Mouse (Mus musculus) neural tube, embryonic 14.5 days (tissue): ENCODE measurements at regions not wholly inside any gene's neighbourhood (a gene's known extent, or its start where the extent isn't known, plus 50 kb on each side); places are given as distances from the start of the nearest gene placed in this dataset.
"Not testable (repeated sequence)": the region's sequence is repeated elsewhere in the genome, so short reads cannot be mapped to it uniquely, and the experiment has no call there.

Experiments used
- ATAC-seq: fragments of 200-750 bp; cut with Nextera tagmentation; 2 replicates; pipeline ENCODE4 v1.8.0; 2017; ENCODE audit warnings: low read depth, mild to moderate bottlenecking, moderate TSS enrichment, moderate library complexity
- H3K27ac ChIP-seq: fragments of 300-500 bp; sonication (generic); 2 replicates; pipeline ENCODE4 v1.5.1; 2014; ENCODE audit warnings: low read depth, mild to moderate bottlenecking, control low read depth, low read length, moderate library complexity, mixed read lengths
- H3K27me3 ChIP-seq: fragments of 300-500 bp; sonication (generic); 2 replicates; pipeline ENCODE4 v1.6.1; 2014; ENCODE audit warnings: low read length; ENCODE audit not compliant: control insufficient read depth, insufficient read depth
- H3K36me3 ChIP-seq: fragments of 300-500 bp; sonication (generic); 2 replicates; pipeline ENCODE4 v1.6.1; 2014; ENCODE audit warnings: low read length, mixed read lengths; ENCODE audit not compliant: control insufficient read depth, insufficient read depth
- H3K4me1 ChIP-seq: fragments of 300-500 bp; sonication (generic); 2 replicates; pipeline ENCODE4 v1.6.1; 2014; ENCODE audit warnings: low read length; ENCODE audit not compliant: control insufficient read depth, insufficient read depth
- H3K4me2 ChIP-seq: fragments of 300-500 bp; sonication (generic); 2 replicates; pipeline ENCODE4 v1.6.1; 2014; ENCODE audit warnings: mild to moderate bottlenecking, low read depth, low read length, control low read depth
- H3K4me3 ChIP-seq: fragments of 300-500 bp; sonication (generic); 2 replicates; pipeline ENCODE4 v1.5.1; 2014; ENCODE audit warnings: low read depth, low read length, control low read depth, mixed read lengths
- H3K9ac ChIP-seq: fragments of 300-500 bp; sonication (generic); replicated peaks from 2 replicates; pipeline ENCODE4 v1.6.1; 2014; ENCODE audit warnings: low read depth, mild to moderate bottlenecking, control low read depth, low read length, mixed read lengths
- H3K9me3 ChIP-seq: fragments of 300-500 bp; sonication (generic); 2 replicates; pipeline ENCODE4 v1.6.1; 2016; ENCODE audit warnings: low read length; ENCODE audit not compliant: control insufficient read depth
- WGBS: fragments of 180-500 bp; shearing (Covaris S2); extraction: QIAGEN DNeasy Blood & Tissue Kit; methylation state at CpG from one replicate; pipeline ENCODE4 v1.1.7; 2014; 5-methylcytosine and 5-hydroxymethylcytosine counted together

- no peak overlapping the region for H3K27ac ChIP-seq
- no peaks in the 10 kb centered on the region for H3K9me3 ChIP-seq
- ATAC-seq: no peak
- H3K36me3 ChIP-seq: no peaks in the 10 kb centered on the region
- no peak overlapping the region for H3K9ac ChIP-seq
- WGBS: 92% methylated on average over 25 of the region's 25 CpGs
- peaks cover 8% of the 10 kb centered on the region for H3K4me1 ChIP-seq
- H3K27me3 ChIP-seq: no peaks in the 10 kb centered on the region; the same call in 1 of the 2 replicates
- no peak overlapping the region for H3K4me2 ChIP-seq
- H3K4me3 ChIP-seq: no peak overlapping the region
These were observed 63.0 kb upstream of the Map3k1 start for GRCm38 (mm10) chr13:111871672-111872410.

- H3K9me3 ChIP-seq: no peaks in the 10 kb centered on the region
- H3K9ac ChIP-seq: no peak overlapping the region
- H3K36me3 ChIP-seq: no peaks in the 10 kb centered on the region
- no peaks in the 10 kb centered on the region; the same call in 1 of the 2 replicates for H3K27me3 ChIP-seq
- ATAC-seq: no peak
- H3K27ac ChIP-seq: no peak overlapping the region
- no peak overlapping the region for H3K4me2 ChIP-seq
- H3K4me1 ChIP-seq: peaks cover 8% of the 10 kb centered on the region
- no peak overlapping the region for H3K4me3 ChIP-seq
- 63% methylated on average over 3 of the region's 3 CpGs for WGBS
These were observed 65.5 kb upstream of the Map3k1 start for GRCm38 (mm10) chr13:111874330-111874729.

GRCm38 (mm10) chr13:111876404-111876803 is 67.6 kb upstream of the Map3k1 start:
- no peak overlapping the region for H3K4me2 ChIP-seq
- H3K36me3 ChIP-seq: no peaks in the 10 kb centered on the region
- no peak overlapping the region for H3K27ac ChIP-seq
- 87% methylated on average over 3 of the region's 3 CpGs for WGBS
- H3K4me3 ChIP-seq: no peak overlapping the region
- no peaks in the 10 kb centered on the region for H3K9me3 ChIP-seq
- no peak for ATAC-seq
- no peak overlapping the region for H3K9ac ChIP-seq
- H3K4me1 ChIP-seq: no peaks in the 10 kb centered on the region
- no peaks in the 10 kb centered on the region for H3K27me3 ChIP-seq

GRCm38 (mm10) chr13:111876847-111877246 is 68.1 kb upstream of the Map3k1 start:
- no peak overlapping the region for H3K4me2 ChIP-seq
- no peak overlapping the region for H3K27ac ChIP-seq
- H3K4me1 ChIP-seq: no peaks in the 10 kb centered on the region
- no peaks in the 10 kb centered on the region for H3K36me3 ChIP-seq
- H3K9me3 ChIP-seq: no peaks in the 10 kb centered on the region
- ATAC-seq: no peak
- WGBS: 80% methylated on average over 2 of the region's 2 CpGs
- no peaks in the 10 kb centered on the region for H3K27me3 ChIP-seq
- no peak overlapping the region for H3K9ac ChIP-seq
- no peak overlapping the region for H3K4me3 ChIP-seq

GRCm38 (mm10) chr13:111883768-111884566 is 75.2 kb upstream of the Map3k1 start:
- not testable (repeated sequence) for H3K4me3 ChIP-seq, H3K9me3 ChIP-seq, H3K36me3 ChIP-seq, H3K4me1 ChIP-seq, H3K27me3 ChIP-seq, H3K4me2 ChIP-seq, H3K27ac ChIP-seq, ATAC-seq, H3K9ac ChIP-seq
- 88% methylated on average over 17 of the region's 17 CpGs for WGBS

- H3K27me3 ChIP-seq: no peaks in the 10 kb centered on the region
These were observed 82.0 kb upstream of the Map3k1 start for GRCm38 (mm10) chr13:111890792-111891191.

GRCm38 (mm10) chr13:111892141-111892540 is 83.3 kb upstream of the Map3k1 start:
- Histone ChIP-seq H3K4me1 (no peaks in the 10 kb centered on the region), H3K9ac (no peak overlapping the region), H3K27ac (no peak overlapping the region), H3K4me2 (no peak overlapping the region), H3K36me3 (no peaks in the 10 kb centered on the region), H3K9me3 (no peaks in the 10 kb centered on the region), H3K27me3 (no peaks in the 10 kb centered on the region), H3K4me3 (no peak overlapping the region)
- no peak for ATAC-seq
- 98% methylated on average over 8 of the region's 8 CpGs for WGBS

More at GRCm38 (mm10) chr13:111890792-111891191, 82.0 kb upstream of the Map3k1 start:
- Histone ChIP-seq H3K4me2 (no peak overlapping the region), H3K9ac (no peak overlapping the region), H3K4me1 (no peaks in the 10 kb centered on the region), H3K36me3 (no peaks in the 10 kb centered on the region), H3K27ac (no peak overlapping the region), H3K4me3 (no peak overlapping the region), H3K9me3 (no peaks in the 10 kb centered on the region)
- 81% methylated on average over 3 of the region's 3 CpGs for WGBS
- ATAC-seq: no peak

GRCm38 (mm10) chr13:111893221-111893713 is 84.5 kb upstream of the Map3k1 start:
- Histone ChIP-seq H3K36me3 (no peaks in the 10 kb centered on the region), H3K9me3 (no peaks in the 10 kb centered on the region), H3K4me3 (no peak overlapping the region), H3K27me3 (no peaks in the 10 kb centered on the region), H3K4me2 (peak overlapping the region; percentile 0; the same call in 1 of the 2 replicates), H3K27ac (no peak overlapping the region), H3K4me1 (no peaks in the 10 kb centered on the region), H3K9ac (no peak overlapping the region)
- ATAC-seq: peak; percentile 38; the same call in 1 of the 2 replicates
- WGBS: 7% methylated on average over 14 of the region's 14 CpGs
